Mouse (Mus musculus): Measurements from ENCODE around the gene Zfp768. TPM values are rescaled to one million over a fixed set of nuclear protein-coding genes. Genes with fewer than 3 reads are reported as not detected.
"Not testable (repeated sequence)": the region's sequence is repeated elsewhere in the genome, so short reads cannot be mapped to it uniquely, and the experiment has no call there.

Gene Zfp768
- polyA plus RNA-seq, 1 experiment: 17.3 TPM

- Histone ChIP-seq H3K4me2 (ENCODE audit: low read depth) (no peak overlapping the region), H3ac (ENCODE audit: control insufficient read depth, insufficient read length) (no peak overlapping the region), H3K4me3 (no peak overlapping the region), H3K36me3 (ENCODE audit: control insufficient read depth, insufficient read depth) (no peaks in the 10 kb centered on the region), H3K79me2 (ENCODE audit: control insufficient read depth, insufficient read depth) (no peaks in the 10 kb centered on the region), H3K27me3 (ENCODE audit: control insufficient read depth, insufficient read depth, insufficient read length) (peaks cover 9% of the 10 kb centered on the region)
- TF ChIP-seq TCF3 (IDR thresholded peaks at IDR 0.05; ENCODE audit: insufficient read length, low read depth): no peak
- TF ChIP-seq REST (IDR thresholded peaks at IDR 0.05; ENCODE audit: insufficient read depth, insufficient read length): no peak
- TF ChIP-seq MYOG (IDR thresholded peaks at IDR 0.05; ENCODE audit: control insufficient read depth in 1 of 3, insufficient read depth in 1 of 3, insufficient read length in 2 of 3, low read depth in 2 of 3): no peak
- no peak for TF ChIP-seq MYOD1 (IDR thresholded peaks at IDR 0.05; ENCODE audit: control insufficient read depth in 1 of 3, insufficient read length in 2 of 3, low read depth in 2 of 3)
- no peak for TF ChIP-seq USF1 (IDR thresholded peaks at IDR 0.05; ENCODE audit: low read depth)
- TF ChIP-seq TCF12 (IDR thresholded peaks at IDR 0.05; ENCODE audit: insufficient read depth, poor library complexity, severe bottlenecking): no peak
- TF ChIP-seq CEBPB (IDR thresholded peaks at IDR 0.05; ENCODE audit: insufficient read depth, poor library complexity, severe bottlenecking): no peak
- TF ChIP-seq E2F4 (IDR thresholded peaks at IDR 0.05; ENCODE audit: insufficient read depth): no peak
- TF ChIP-seq MAX (IDR thresholded peaks at IDR 0.05; ENCODE audit: low read depth): no peak
- TF ChIP-seq SRF (IDR thresholded peaks at IDR 0.05; ENCODE audit: control insufficient read depth, insufficient read length, low read depth): no peak
- no peak for TF ChIP-seq POLR2AphosphoS2 (IDR thresholded peaks at IDR 0.05; ENCODE audit: insufficient read length, low read depth)
- no peak for TF ChIP-seq POLR2A (IDR thresholded peaks at IDR 0.05; ENCODE audit: insufficient read length, low read depth)
Observed at GRCm38 (mm10) chr7:127363475-127363921, 18.1 kb upstream of the Zfp768 start.

GRCm38 (mm10) chr7:127362418-127362817 is 17.0 kb upstream of the Zfp768 start:
- H3K4me2 ChIP-seq (ENCODE audit: low read depth): peak overlapping the region; percentile 62
- peaks cover 15% of the 10 kb centered on the region for H3K27me3 ChIP-seq (ENCODE audit: control insufficient read depth, insufficient read depth, insufficient read length)
- not testable (repeated sequence) for H3K4me3 ChIP-seq; H3K79me2 ChIP-seq (ENCODE audit: control insufficient read depth, insufficient read depth); H3K36me3 ChIP-seq (ENCODE audit: control insufficient read depth, insufficient read depth); H3ac ChIP-seq (ENCODE audit: control insufficient read depth, insufficient read length)

- Histone ChIP-seq H3K27me3 (ENCODE audit: control insufficient read depth, insufficient read depth, insufficient read length) (peaks cover 16% of the 10 kb centered on the region), H3K36me3 (ENCODE audit: control insufficient read depth, insufficient read depth) (no peaks in the 10 kb centered on the region), H3K4me2 (ENCODE audit: low read depth) (no peak overlapping the region), H3K4me3 (no peak overlapping the region), H3K79me2 (ENCODE audit: control insufficient read depth, insufficient read depth) (no peaks in the 10 kb centered on the region), H3ac (ENCODE audit: control insufficient read depth, insufficient read length) (no peak overlapping the region)
- TF ChIP-seq USF1 (IDR thresholded peaks at IDR 0.05; ENCODE audit: low read depth) (no peak), E2F4 (IDR thresholded peaks at IDR 0.05; ENCODE audit: insufficient read depth) (no peak), MYOG (IDR thresholded peaks at IDR 0.05; ENCODE audit: control insufficient read depth in 1 of 3, insufficient read depth in 1 of 3, insufficient read length in 2 of 3, low read depth in 2 of 3) (no peak), REST (IDR thresholded peaks at IDR 0.05; ENCODE audit: insufficient read depth, insufficient read length) (no peak), TCF3 (IDR thresholded peaks at IDR 0.05; ENCODE audit: insufficient read length, low read depth) (no peak), CEBPB (IDR thresholded peaks at IDR 0.05; ENCODE audit: insufficient read depth, poor library complexity, severe bottlenecking) (no peak), SRF (IDR thresholded peaks at IDR 0.05; ENCODE audit: control insufficient read depth, insufficient read length, low read depth) (no peak), POLR2A (IDR thresholded peaks at IDR 0.05; ENCODE audit: insufficient read length, low read depth) (no peak)
Observed at GRCm38 (mm10) chr7:127361449-127361848, 16.1 kb upstream of the Zfp768 start.

GRCm38 (mm10) chr7:127360265-127360664 is 14.9 kb upstream of the Zfp768 start:
- TF ChIP-seq TCF12 (IDR thresholded peaks at IDR 0.05; ENCODE audit: insufficient read depth, poor library complexity, severe bottlenecking) (no peak), TCF3 (IDR thresholded peaks at IDR 0.05; ENCODE audit: insufficient read length, low read depth) (no peak), POLR2AphosphoS2 (IDR thresholded peaks at IDR 0.05; ENCODE audit: insufficient read length, low read depth) (no peak), SRF (IDR thresholded peaks at IDR 0.05; ENCODE audit: control insufficient read depth, insufficient read length, low read depth) (no peak), USF1 (IDR thresholded peaks at IDR 0.05; ENCODE audit: low read depth) (no peak), MAX (IDR thresholded peaks at IDR 0.05; ENCODE audit: low read depth) (no peak), MYOD1 (IDR thresholded peaks at IDR 0.05; ENCODE audit: control insufficient read depth in 1 of 3, insufficient read length in 2 of 3, low read depth in 2 of 3) (no peak), REST (IDR thresholded peaks at IDR 0.05; ENCODE audit: insufficient read depth, insufficient read length) (no peak), MYOG (IDR thresholded peaks at IDR 0.05; ENCODE audit: control insufficient read depth in 1 of 3, insufficient read depth in 1 of 3, insufficient read length in 2 of 3, low read depth in 2 of 3) (no peak), POLR2A (IDR thresholded peaks at IDR 0.05; ENCODE audit: insufficient read length, low read depth) (no peak), E2F4 (IDR thresholded peaks at IDR 0.05; ENCODE audit: insufficient read depth) (no peak), CEBPB (IDR thresholded peaks at IDR 0.05; ENCODE audit: insufficient read depth, poor library complexity, severe bottlenecking) (no peak)
- Histone ChIP-seq H3K79me2 (ENCODE audit: control insufficient read depth, insufficient read depth) (no peaks in the 10 kb centered on the region), H3ac (ENCODE audit: control insufficient read depth, insufficient read length) (no peak overlapping the region), H3K27me3 (ENCODE audit: control insufficient read depth, insufficient read depth, insufficient read length) (peaks cover 16% of the 10 kb centered on the region), H3K36me3 (ENCODE audit: control insufficient read depth, insufficient read depth) (no peaks in the 10 kb centered on the region), H3K4me3 (no peak overlapping the region), H3K4me2 (ENCODE audit: low read depth) (no peak overlapping the region)

GRCm38 (mm10) chr7:127358472-127358871 is 13.1 kb upstream of the Zfp768 start:
- Histone ChIP-seq H3ac (ENCODE audit: control insufficient read depth, insufficient read length) (no peak overlapping the region), H3K4me3 (no peak overlapping the region), H3K79me2 (ENCODE audit: control insufficient read depth, insufficient read depth) (no peaks in the 10 kb centered on the region), H3K27me3 (ENCODE audit: control insufficient read depth, insufficient read depth, insufficient read length) (peaks cover 16% of the 10 kb centered on the region), H3K4me2 (ENCODE audit: low read depth) (no peak overlapping the region), H3K36me3 (ENCODE audit: control insufficient read depth, insufficient read depth) (no peaks in the 10 kb centered on the region)
- TF ChIP-seq TCF3 (IDR thresholded peaks at IDR 0.05; ENCODE audit: insufficient read length, low read depth) (no peak), POLR2AphosphoS2 (IDR thresholded peaks at IDR 0.05; ENCODE audit: insufficient read length, low read depth) (no peak), MYOG (IDR thresholded peaks at IDR 0.05; ENCODE audit: control insufficient read depth in 1 of 3, insufficient read depth in 1 of 3, insufficient read length in 2 of 3, low read depth in 2 of 3) (no peak), MYOD1 (IDR thresholded peaks at IDR 0.05; ENCODE audit: control insufficient read depth in 1 of 3, insufficient read length in 2 of 3, low read depth in 2 of 3) (no peak), POLR2A (IDR thresholded peaks at IDR 0.05; ENCODE audit: insufficient read length, low read depth) (no peak), CEBPB (IDR thresholded peaks at IDR 0.05; ENCODE audit: insufficient read depth, poor library complexity, severe bottlenecking) (no peak), USF1 (IDR thresholded peaks at IDR 0.05; ENCODE audit: low read depth) (no peak), TCF12 (IDR thresholded peaks at IDR 0.05; ENCODE audit: insufficient read depth, poor library complexity, severe bottlenecking) (no peak), MAX (IDR thresholded peaks at IDR 0.05; ENCODE audit: low read depth) (no peak), SRF (IDR thresholded peaks at IDR 0.05; ENCODE audit: control insufficient read depth, insufficient read length, low read depth) (no peak), E2F4 (IDR thresholded peaks at IDR 0.05; ENCODE audit: insufficient read depth) (no peak), REST (IDR thresholded peaks at IDR 0.05; ENCODE audit: insufficient read depth, insufficient read length) (no peak)

Data from myocyte (in vitro differentiated cells).